Mouse (Mus musculus) embryonic fibroblast, embryonic 13.5 days (primary cell): ENCODE measurements at regions not wholly inside any gene's neighbourhood (a gene's known extent, or its start where the extent isn't known, plus 50 kb on each side); places are given as distances from the start of the nearest gene placed in this dataset.

Experiments
- CTCF ChIP-seq: IDR thresholded peaks from 2 replicates; pipeline ENCODE4 v1.5.1; 2011; ENCODE audit warnings: mild to moderate bottlenecking, control low read depth, low read length, moderate library complexity, borderline replicate concordance; ENCODE audit not compliant: insufficient read depth
- POLR2A ChIP-seq: IDR thresholded peaks from 2 replicates; pipeline ENCODE4 v1.6.1; 2011; ENCODE audit warnings: low read depth, mild to moderate bottlenecking, control low read depth, low read length, moderate library complexity

DNA sequence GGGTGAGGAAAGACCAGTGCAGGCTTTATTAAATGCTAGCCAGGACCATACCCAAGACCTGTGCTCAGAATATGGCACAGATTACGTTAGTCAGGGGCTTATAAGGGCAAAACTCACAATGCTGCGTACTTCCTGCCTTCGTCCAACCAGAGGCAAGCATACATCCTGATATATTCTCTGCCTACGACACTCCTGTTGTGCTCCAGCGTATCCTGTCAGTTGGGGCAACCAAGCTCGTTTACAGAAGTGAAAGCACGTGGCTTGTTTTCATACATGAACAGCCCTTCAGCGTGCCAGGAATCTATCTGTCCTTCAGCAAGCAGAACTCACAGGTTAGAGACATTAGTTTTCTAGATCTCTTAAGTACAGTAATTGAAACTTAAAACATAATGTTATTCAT is 119.9 kb upstream of the Sulf2 start:
- TF ChIP-seq CTCF: no peak
- no peak for TF ChIP-seq POLR2A
